Mouse (Mus musculus): ENCODE data around the gene C1qtnf4. TPM values are rescaled to one million over a fixed set of nuclear protein-coding genes. Genes with fewer than 3 reads are reported as not detected.

C1qtnf4 gene
- total and polyA plus RNA-seq, 3 experiments, result not detected

DNA sequence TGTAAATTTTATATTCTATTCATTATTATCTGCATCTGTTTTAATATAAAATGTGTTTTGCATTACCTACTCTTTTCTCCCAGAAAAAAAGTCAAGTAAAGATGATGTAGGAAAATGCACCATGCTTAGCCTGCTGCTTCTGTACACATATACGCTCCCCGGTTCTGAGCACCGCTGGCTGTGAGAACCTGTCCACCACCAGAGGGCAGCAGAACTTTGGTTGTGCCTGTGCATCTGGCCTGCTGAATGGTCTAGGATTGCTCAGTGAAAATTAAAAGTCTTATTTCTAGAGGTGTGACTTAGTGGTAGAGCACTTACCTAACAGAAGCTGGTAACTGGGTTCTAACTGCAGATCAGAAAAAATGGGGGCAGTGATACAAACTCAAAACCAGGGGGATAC, 19.1 kb upstream of the C1qtnf4 start:
- H3K79me2 ChIP-seq (ENCODE audit: control insufficient read depth, insufficient read depth, low read length, poor library complexity), result no peaks in the 10 kb centered on the region
- no peak overlapping the region for H3K9ac ChIP-seq (ENCODE audit: control insufficient read depth, low read depth, low read length, poor library complexity, severe bottlenecking)
- peak; percentile 83 for DNase-seq (ENCODE audit: low read depth, low spot score)
- no peaks in the 10 kb centered on the region for H3K9me3 ChIP-seq (replicated peaks; ENCODE audit: insufficient read depth, low read length)
- H3K4me1 ChIP-seq (ENCODE audit: control insufficient read depth in 1 of 2, insufficient read depth in 2 of 2, low read length in 2 of 2), result peaks cover 17% of the 10 kb centered on the region in 2 experiments
- H3K36me3 ChIP-seq (ENCODE audit: control insufficient read depth in 1 of 2, insufficient read depth in 2 of 2, low read length in 2 of 2), result peaks cover 8 to 20% of the 10 kb centered on the region in 2 experiments
- H3K4me3 ChIP-seq (ENCODE audit: control insufficient read depth in 1 of 2, insufficient read depth in 1 of 2, low read depth in 2 of 2, low read length in 2 of 2), result no peak overlapping the region
- peak; percentile 93 for TF ChIP-seq SMC3 (IDR thresholded peaks at IDR 0.05; ENCODE audit: low read depth, low read length)
- peak; percentile 89 for TF ChIP-seq RAD21 (IDR thresholded peaks at IDR 0.05; ENCODE audit: low read depth, low read length)
- TF ChIP-seq MAZ (IDR thresholded peaks at IDR 0.05; ENCODE audit: low read depth, low read length), result peak; percentile 56; the same call in 1 of the 2 replicates
- TF ChIP-seq POLR2AphosphoS2 (IDR thresholded peaks at IDR 0.05; ENCODE audit: low read length), result no peak
- no peak for TF ChIP-seq MEF2A (IDR thresholded peaks at IDR 0.05; ENCODE audit: extremely low read depth, insufficient replicate concordance, low read depth, low read length, poor library complexity, severe bottlenecking)
- TF ChIP-seq CTCF (IDR thresholded peaks at IDR 0.05 in 2 of 3, conservative IDR thresholded peaks at IDR 0.05 in 1 of 3; ENCODE audit: control insufficient read depth in 1 of 3, insufficient read depth in 1 of 3, low read depth in 2 of 3, low read length in 3 of 3, poor library complexity in 1 of 3, severe bottlenecking in 1 of 3), result peak; percentile 84 to 97 (median 96)
- TF ChIP-seq ZC3H11A (IDR thresholded peaks at IDR 0.05; ENCODE audit: low read depth, low read length), result peak; percentile 88
- peak; percentile 55; the same call in 1 of the 2 replicates for TF ChIP-seq SIN3A (IDR thresholded peaks at IDR 0.05; ENCODE audit: low read length)
- H3K27me3 ChIP-seq (ENCODE audit: control insufficient read depth in 1 of 2, insufficient read depth in 2 of 2, low read length in 2 of 2), result no peaks in the 10 kb centered on the region
- H3K27ac ChIP-seq (ENCODE audit: control insufficient read depth, low read depth, low read length), result no peak overlapping the region

DNA sequence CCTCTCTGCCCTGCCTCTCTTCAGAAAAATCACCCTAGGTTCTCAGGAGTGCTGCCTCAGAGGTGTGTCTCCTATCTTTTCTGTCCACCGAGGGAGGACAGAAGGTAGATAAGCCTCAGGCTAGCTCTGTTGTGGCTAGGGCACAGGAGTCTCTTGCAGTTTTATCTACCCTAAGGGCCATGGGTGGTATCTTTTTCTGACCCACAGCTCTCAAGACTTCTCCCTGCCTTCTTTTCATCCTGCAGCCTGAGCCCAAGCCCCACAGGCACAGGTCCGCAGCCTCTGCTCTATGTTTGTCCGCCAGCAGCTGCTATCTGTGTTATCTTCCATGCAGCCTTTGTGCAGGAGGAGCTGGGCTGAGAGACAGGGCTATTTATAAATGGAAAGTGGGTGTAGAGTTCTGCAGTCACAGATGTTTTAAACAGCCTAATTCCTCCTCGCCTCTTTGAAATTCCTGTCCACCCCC, 15.5 kb upstream of the C1qtnf4 start:
- Histone ChIP-seq H3K27me3 (ENCODE audit: control insufficient read depth in 1 of 2, insufficient read depth in 2 of 2, low read length in 2 of 2) (no peaks in the 10 kb centered on the region), H3K4me1 (ENCODE audit: control insufficient read depth in 1 of 2, insufficient read depth in 2 of 2, low read length in 2 of 2) (peaks cover 20 to 24% of the 10 kb centered on the region in 2 experiments), H3K9ac (ENCODE audit: control insufficient read depth, low read depth, low read length, poor library complexity, severe bottlenecking) (no peak overlapping the region), H3K9me3 (replicated peaks; ENCODE audit: insufficient read depth, low read length) (no peaks in the 10 kb centered on the region), H3K4me3 (ENCODE audit: control insufficient read depth in 1 of 2, insufficient read depth in 1 of 2, low read depth in 2 of 2, low read length in 2 of 2) (peak overlapping the region in 1 of 2 experiments; percentile 23; a peak in 1 of 4 replicates), H3K79me2 (ENCODE audit: control insufficient read depth, insufficient read depth, low read length, poor library complexity) (no peaks in the 10 kb centered on the region), H3K36me3 (ENCODE audit: control insufficient read depth in 1 of 2, insufficient read depth in 2 of 2, low read length in 2 of 2) (peaks cover 1 to 25% of the 10 kb centered on the region in 2 experiments; a peak in 3 of 4 replicates), H3K27ac (ENCODE audit: control insufficient read depth, low read depth, low read length) (peak overlapping the region; percentile 66)
- DNase-seq (ENCODE audit: low read depth, low spot score), result peak; percentile 74
- TF ChIP-seq EP300 (IDR thresholded peaks at IDR 0.05; ENCODE audit: low read depth in 1 of 2, low read length in 2 of 2) (peak; percentile 66 to 76), SMC3 (IDR thresholded peaks at IDR 0.05; ENCODE audit: low read depth, low read length) (0 out of 2 replicates have a peak, but pooled peaks have one; percentile 24), MAX (IDR thresholded peaks at IDR 0.05; ENCODE audit: low read length) (peak; percentile 43; the same call in 1 of the 2 replicates), E2F4 (IDR thresholded peaks at IDR 0.05; ENCODE audit: borderline replicate concordance, low read depth, low read length) (no peak), GATA1 (IDR thresholded peaks at IDR 0.05; ENCODE audit: low read depth, low read length) (peak; percentile 79), SIN3A (IDR thresholded peaks at IDR 0.05; ENCODE audit: low read length) (peak; percentile 39; the same call in 1 of the 2 replicates), ETS1 (IDR thresholded peaks at IDR 0.05; ENCODE audit: low read depth, low read length) (peak; percentile 73), MEF2A (IDR thresholded peaks at IDR 0.05; ENCODE audit: extremely low read depth, insufficient replicate concordance, low read depth, low read length, poor library complexity, severe bottlenecking) (peak; percentile 93; the same call in 1 of the 2 replicates), ZNF384 (IDR thresholded peaks at IDR 0.05; ENCODE audit: low read depth, low read length) (no peak), KAT2A (conservative IDR thresholded peaks at IDR 0.05; ENCODE audit: low read depth, low read length) (no peak), TAL1 (IDR thresholded peaks at IDR 0.05; ENCODE audit: low read length) (peak; percentile 63), TCF12 (IDR thresholded peaks at IDR 0.05; ENCODE audit: low read depth, low read length) (peak; percentile 79), JUND (IDR thresholded peaks at IDR 0.05; ENCODE audit: low read depth, low read length) (no peak), RCOR1 (IDR thresholded peaks at IDR 0.05; ENCODE audit: low read depth, low read length) (peak; percentile 59)

Data from MEL (cell line).